Mouse (Mus musculus) lung, postnatal 0 days (tissue): ENCODE measurements around the gene Scaf1.

Experiments
- CTCF ChIP-seq: IDR thresholded peaks from 2 replicates; pipeline ENCODE4 v1.5.1; 2016; ENCODE audit warnings: antibody characterized with exemption, mild to moderate bottlenecking
- EP300 ChIP-seq: IDR thresholded peaks from 2 replicates; pipeline ENCODE4 v1.6.1; 2016; ENCODE audit warnings: antibody characterized with exemption, mild to moderate bottlenecking, control low read depth

GRCm38 (mm10) chr7:44970231-44970691, 45.9 kb downstream of the Scaf1 start:
- TF ChIP-seq EP300 (no peak), CTCF (no peak)
